Mouse (Mus musculus) heart, adult 2 months (tissue): ENCODE measurements around the gene Lgals4.

ENCODE experiments used
- EP300 ChIP-seq: fragments of 200-500 bp; IDR thresholded peaks from 2 replicates; pipeline ENCODE4 v1.6.1; 2011; ENCODE audit warnings: low read depth, low read length, control low read depth; ENCODE audit not compliant: insufficient read depth
- POLR2A ChIP-seq: fragments of 200-500 bp; IDR thresholded peaks from 2 replicates; pipeline ENCODE4 v1.6.1; 2011; ENCODE audit warnings: mild to moderate bottlenecking, low read depth, low read length, control low read depth; ENCODE audit not compliant: insufficient read depth

DNA sequence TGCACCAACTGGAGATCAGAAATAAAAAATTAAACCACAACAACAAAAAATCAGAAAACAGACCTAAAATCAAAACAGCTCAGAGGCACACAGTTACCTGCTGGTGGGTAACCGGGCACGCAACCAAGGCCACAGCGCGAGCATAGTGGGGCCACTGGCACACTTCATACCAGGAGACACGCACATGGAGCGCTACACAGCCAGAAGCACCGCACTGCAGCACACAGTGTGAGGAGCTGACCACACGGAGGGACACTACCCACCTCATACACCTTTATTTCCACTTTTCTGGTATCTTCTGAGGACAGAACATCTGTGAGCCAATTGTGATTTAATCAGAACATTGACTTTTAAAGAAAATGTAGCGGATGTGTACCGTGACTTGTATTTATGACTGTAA is 16.7 kb upstream of the Lgals4 start:
- no peak for TF ChIP-seq EP300
- 0 out of 2 replicates have a peak, but pooled peaks have one; percentile 29 for TF ChIP-seq POLR2A
